Mouse (Mus musculus): Measurements from ENCODE around the gene Gp9. TPM values are rescaled to one million over a fixed set of nuclear protein-coding genes. Genes with fewer than 3 reads are reported as not detected.

The Gp9 gene
- total RNA-seq, 4 experiments from 2014 or later = not detected

GRCm38 (mm10) chr6:87808521-87808920, 30.6 kb downstream of the Gp9 start:
- no peak for DNase-seq (ENCODE audit: low spot score in 2 of 2)

GRCm38 (mm10) chr6:87809144-87809543, 31.3 kb downstream of the Gp9 start:
- no peak for DNase-seq (ENCODE audit: low spot score in 2 of 2)

- no peak for DNase-seq (ENCODE audit: low spot score in 2 of 2)
Observed at GRCm38 (mm10) chr6:87809651-87810161, 31.8 kb downstream of the Gp9 start.

GRCm38 (mm10) chr6:87810311-87810710, 32.4 kb downstream of the Gp9 start:
- DNase-seq (ENCODE audit: low spot score in 2 of 2) = no peak

GRCm38 (mm10) chr6:87810713-87811669, 33.1 kb downstream of the Gp9 start:
- peak; percentile 24 to 47 for DNase-seq (ENCODE audit: low spot score in 2 of 2)

GRCm38 (mm10) chr6:87811675-87812338, 33.9 kb downstream of the Gp9 start, which contains the start of gene Rab43:
Rab43 (minus strand) TSS chr6:87812164.
- DNase-seq (ENCODE audit: low spot score in 2 of 2) = peak; percentile 92 to 94

- no peak for DNase-seq (ENCODE audit: low spot score in 2 of 2)
Observed at GRCm38 (mm10) chr6:87812656-87813055, 34.8 kb downstream of the Gp9 start.

GRCm38 (mm10) chr6:87814486-87814885, 36.6 kb downstream of the Gp9 start:
- no peak for DNase-seq (ENCODE audit: low spot score in 2 of 2)

GRCm38 (mm10) chr6:87820366-87820765, 42.5 kb downstream of the Gp9 start:
- no peak for DNase-seq (ENCODE audit: low spot score in 2 of 2)

Other genes starting within 250 kb of the Gp9 start
- under 1 TPM; 0.77 to 0.99 (median 0.78) TPM for gene Arhgap25, start 244.8 kb upstream of the Gp9 start, total RNA-seq (2022)
- gene Prokr1, start 187.3 kb upstream of the Gp9 start, total RNA-seq (2022) = 1 to 10 TPM; 1.2 to 3.2 (median 1.5) TPM
- gene Aplf, start 105.9 kb upstream of the Gp9 start, total RNA-seq (2022) = 1 to 10 TPM; 2.3 to 3.1 (median 2.8) TPM
- gene Efcc1, start 47.2 kb upstream of the Gp9 start, total RNA-seq (2022) = under 1 TPM; 0.51 to 0.94 (median 0.78) TPM
- 1 to 10 TPM; 3.6 to 5.4 (median 4.5) TPM for gene Rab43, start 34.1 kb downstream of the Gp9 start, total RNA-seq (2022)
- gene Gm45140, start 57.7 kb downstream of the Gp9 start, total RNA-seq (2022) = 1 to 10 TPM in 1 of 4 experiments, under 1 TPM in 1, not detected in 2; 0.48 to 1.0 TPM
- gene Isy1, start 60.7 kb downstream of the Gp9 start, total RNA-seq (2022) = 10 to 100 TPM; 13.1 to 23.1 (median 18.4) TPM
- gene Cnbp, start 73.0 kb downstream of the Gp9 start, total RNA-seq (2022) = 100 to 1,000 TPM; 567 to 637 (median 580) TPM
- 10 to 100 TPM; 26.5 to 33.6 (median 28.8) TPM for gene Copg1, start 109.7 kb downstream of the Gp9 start, total RNA-seq (2022)
- gene Hmces, start 135.9 kb downstream of the Gp9 start, total RNA-seq (2022) = 1 to 10 TPM; 3.6 to 6.9 (median 6.6) TPM
- gene H1fx, start 203.6 kb downstream of the Gp9 start, total RNA-seq (2022) = 1 to 10 TPM in 2 of 4 experiments, under 1 TPM in 1, not detected in 1; 0.34 to 1.9 (median 1.3) TPM